19 mouse cellular contexts compared by ENCODE assay signal in genomic region chr5:76063473-76063872, GRCm38 (mm10).
DNase-seq lines count a peak whose midpoint lies in the region; ATAC-seq and TF ChIP-seq lines count a peak whose summit lies in the region.
"Had no signal": no experiment of that assay in that cellular context is flagged by ENCODE, and none has a peak within 500 bp of the region (broad histone marks: within the 10 kb centered on the region; RNA-seq: fewer than 3 reads in every experiment).

No protein-coding gene starts in this region.

- peak overlapping the region; percentile 56 for H3K4me3 ChIP-seq in megakaryocyte, embryonic 14.5 days (replicated peaks)
- no peak overlapping the region for H3K4me3 ChIP-seq in liver, embryonic 11.5 days (ENCODE audit: low read depth, low read length)
- H3K4me3 ChIP-seq in cerebellum, adult 2 months (replicated peaks; ENCODE audit: insufficient read depth, low read depth, low read length), result no peak overlapping the region
- H3K4me3 ChIP-seq: embryonic facial prominence, embryonic 15.5 days; forebrain, embryonic 10.5 days; heart, embryonic 15.5 days; hindbrain, embryonic 13.5 days; left cerebral cortex, adult 2 months; limb, embryonic 12.5 days; neural tube, embryonic 12.5 days had no signal

- peak overlapping the region; percentile 62; the same call in 1 of the 2 replicates for H3K27ac ChIP-seq in liver, embryonic 11.5 days (ENCODE audit: low read depth, low read length)
- no peak overlapping the region for H3K27ac ChIP-seq in cerebellum, adult 2 months (ENCODE audit: insufficient read depth, low read length)
- H3K27ac ChIP-seq: embryonic facial prominence, embryonic 15.5 days; forebrain, embryonic 10.5 days; heart, embryonic 15.5 days; hindbrain, embryonic 13.5 days; left cerebral cortex, adult 2 months; limb, embryonic 12.5 days; neural tube, embryonic 12.5 days had no signal

- peaks cover 48% of the 10 kb centered on the region for H3K4me1 ChIP-seq in megakaryocyte, embryonic 14.5 days
- H3K4me1 ChIP-seq in liver, embryonic 11.5 days (replicated peaks; ENCODE audit: control insufficient read depth, insufficient read depth, low read length), result peaks cover 17% of the 10 kb centered on the region
- H3K4me1 ChIP-seq in cerebellum, adult 2 months (ENCODE audit: control insufficient read depth, insufficient read depth, low read length), result no peaks in the 10 kb centered on the region
- H3K4me1 ChIP-seq: embryonic facial prominence, embryonic 15.5 days; hindbrain, embryonic 13.5 days; neural tube, embryonic 12.5 days had no signal

- DNase-seq in c-Kit-positive CD71-positive TER-119-positive erythroid progenitor cells, embryonic 14.5 days (ENCODE audit: low spot score), result peak; percentile 51
- peak; percentile 46 for DNase-seq in liver, embryonic 11.5 days (ENCODE audit: low spot score)
- no peak for DNase-seq in frontal cortex, postnatal 14 days (ENCODE audit: low spot score in 2 of 2)
- no peak for DNase-seq in cerebellum, adult 2 months
- no peak for DNase-seq in thymus, postnatal 10 days (ENCODE audit: low spot score in 2 of 2)
- DNase-seq: cerebellum, adult 8-10 months; gastrocnemius, postnatal 36 days; right cerebral cortex, postnatal 14 days; thymus, postnatal 4 days had no signal

- no peak for TF ChIP-seq POLR2A in cerebellum, adult 2 months (IDR thresholded peaks at IDR 0.05; ENCODE audit: borderline replicate concordance, insufficient read depth, low read length)

- no peak for ATAC-seq in megakaryocyte, adult 5-6 weeks (ENCODE audit: poor library complexity, severe bottlenecking)
- ATAC-seq in liver, embryonic 11.5 days (replicated peaks; ENCODE audit: low FRiP score), result peak; percentile 93
- peak; percentile 93 for ATAC-seq in megakaryocyte-erythroid progenitor cell, adult 5-6 weeks (replicated peaks; ENCODE audit: low FRiP score, low TSS enrichment, poor library complexity, severe bottlenecking)

- H3K36me3 ChIP-seq in megakaryocyte, embryonic 14.5 days (replicated peaks; ENCODE audit: low read length), result no peaks in the 10 kb centered on the region
- no peaks in the 10 kb centered on the region for H3K36me3 ChIP-seq in liver, embryonic 11.5 days (ENCODE audit: control insufficient read depth, insufficient read depth, low read length)
- H3K36me3 ChIP-seq: embryonic facial prominence, embryonic 15.5 days; forebrain, embryonic 10.5 days; heart, embryonic 15.5 days; hindbrain, embryonic 13.5 days; limb, embryonic 12.5 days; neural tube, embryonic 12.5 days had no signal

- H3K9me3 ChIP-seq in megakaryocyte, embryonic 14.5 days, result no peaks in the 10 kb centered on the region
- H3K9me3 ChIP-seq in liver, embryonic 11.5 days (ENCODE audit: control insufficient read depth, low read length), result no peaks in the 10 kb centered on the region
- H3K9me3 ChIP-seq: embryonic facial prominence, embryonic 15.5 days; forebrain, embryonic 10.5 days; heart, embryonic 15.5 days; hindbrain, embryonic 13.5 days; limb, embryonic 12.5 days; neural tube, embryonic 12.5 days had no signal

- H3K27me3 ChIP-seq in megakaryocyte, embryonic 14.5 days (replicated peaks), result peaks cover 8% of the 10 kb centered on the region
- peaks cover 8% of the 10 kb centered on the region for H3K27me3 ChIP-seq in liver, embryonic 11.5 days (replicated peaks; ENCODE audit: control insufficient read depth, insufficient read depth, low read length)
- H3K27me3 ChIP-seq in cerebellum, adult 2 months (ENCODE audit: control insufficient read depth, insufficient read depth, low read length), result no peaks in the 10 kb centered on the region
- H3K27me3 ChIP-seq: embryonic facial prominence, embryonic 15.5 days; heart, embryonic 15.5 days; neural tube, embryonic 12.5 days had no signal

- H3K4me2 ChIP-seq in liver, embryonic 11.5 days, result no peak overlapping the region
- H3K4me2 ChIP-seq: embryonic facial prominence, embryonic 15.5 days; heart, embryonic 15.5 days; hindbrain, embryonic 13.5 days; limb, embryonic 12.5 days; neural tube, embryonic 12.5 days had no signal

- TF ChIP-seq CTCF in cerebellum, adult 2 months (IDR thresholded peaks at IDR 0.05; ENCODE audit: borderline replicate concordance, insufficient read depth, low read depth, low read length), result no peak

- H3K9ac ChIP-seq in liver, embryonic 11.5 days (ENCODE audit: low read depth, low read length), result no peak overlapping the region
- H3K9ac ChIP-seq: embryonic facial prominence, embryonic 15.5 days; heart, embryonic 15.5 days; hindbrain, embryonic 13.5 days; limb, embryonic 12.5 days; neural tube, embryonic 12.5 days had no signal

- 14% methylated on average over 6 of the region's 6 CpGs for WGBS in liver, embryonic 11.5 days
- WGBS in cerebellum, adult 2 months, result 83% methylated on average over 6 of the region's 6 CpGs

Comparison
In these comparisons a context has a peak if more than half of its experiments do, and no peak if none do; other contexts are left out.
1. DNase-seq: peak in c-Kit-positive CD71-positive TER-119-positive erythroid progenitor cells, embryonic 14.5 days (single experiment) and liver, embryonic 11.5 days (single experiment); none in frontal cortex, postnatal 14 days (0 of 2), cerebellum, adult 2 months (0 of 2) and thymus, postnatal 10 days (0 of 2).